Mouse (Mus musculus): ENCODE data around the gene Etnk1. TPM values are rescaled to one million over a fixed set of nuclear protein-coding genes. Genes with fewer than 3 reads are reported as not detected.
"Not testable (repeated sequence)": the region's sequence is repeated elsewhere in the genome, so short reads cannot be mapped to it uniquely, and the experiment has no call there.

The Etnk1 gene
- total RNA-seq, 2 experiments from 2014 or later, result 161 to 170 TPM

- no peak for DNase-seq (ENCODE audit: low spot score in 2 of 2)
- intact Hi-C loops (cut with DNase I), result no loop called here
These were observed 22.0 kb upstream of the Etnk1 start for GRCm38 (mm10) chr6:143145051-143145450.

GRCm38 (mm10) chr6:143146756-143147155, 20.3 kb upstream of the Etnk1 start:
- DNase-seq (ENCODE audit: low spot score in 2 of 2), result no peak
- intact Hi-C loops (cut with DNase I), result no loop called here

- DNase-seq (ENCODE audit: low spot score in 2 of 2), result no peak
- intact Hi-C loops (cut with DNase I), result no loop called here
These were observed 18.2 kb upstream of the Etnk1 start for GRCm38 (mm10) chr6:143148868-143149267.

DNA sequence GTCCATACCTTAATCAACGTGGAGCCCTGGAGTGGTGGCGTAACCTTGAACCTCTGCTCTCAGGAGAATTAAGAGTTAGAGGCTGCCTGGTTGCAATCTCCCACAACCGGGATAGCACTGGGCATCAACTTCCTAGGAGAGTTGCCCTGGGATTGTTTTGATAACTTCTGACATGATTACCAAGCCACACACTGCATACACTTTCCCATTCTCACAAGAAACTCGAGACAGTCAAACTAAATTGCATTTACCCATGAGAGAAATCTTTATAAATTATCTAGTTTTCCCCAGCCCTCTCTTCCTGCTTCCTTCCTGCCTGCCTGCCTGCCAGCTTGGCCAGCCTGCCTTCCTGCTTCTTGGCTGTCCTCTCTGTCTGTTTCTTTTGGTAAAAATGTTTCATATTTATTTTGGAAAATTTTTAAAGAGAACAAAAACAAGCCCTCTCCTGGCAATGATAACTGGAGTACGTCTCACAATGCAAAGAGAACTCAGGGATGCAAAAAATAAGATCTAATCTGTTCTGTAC, 17.2 kb upstream of the Etnk1 start:
- intact Hi-C loops (cut with DNase I), result no loop called here
- DNase-seq (ENCODE audit: low spot score in 2 of 2), result no peak

DNA sequence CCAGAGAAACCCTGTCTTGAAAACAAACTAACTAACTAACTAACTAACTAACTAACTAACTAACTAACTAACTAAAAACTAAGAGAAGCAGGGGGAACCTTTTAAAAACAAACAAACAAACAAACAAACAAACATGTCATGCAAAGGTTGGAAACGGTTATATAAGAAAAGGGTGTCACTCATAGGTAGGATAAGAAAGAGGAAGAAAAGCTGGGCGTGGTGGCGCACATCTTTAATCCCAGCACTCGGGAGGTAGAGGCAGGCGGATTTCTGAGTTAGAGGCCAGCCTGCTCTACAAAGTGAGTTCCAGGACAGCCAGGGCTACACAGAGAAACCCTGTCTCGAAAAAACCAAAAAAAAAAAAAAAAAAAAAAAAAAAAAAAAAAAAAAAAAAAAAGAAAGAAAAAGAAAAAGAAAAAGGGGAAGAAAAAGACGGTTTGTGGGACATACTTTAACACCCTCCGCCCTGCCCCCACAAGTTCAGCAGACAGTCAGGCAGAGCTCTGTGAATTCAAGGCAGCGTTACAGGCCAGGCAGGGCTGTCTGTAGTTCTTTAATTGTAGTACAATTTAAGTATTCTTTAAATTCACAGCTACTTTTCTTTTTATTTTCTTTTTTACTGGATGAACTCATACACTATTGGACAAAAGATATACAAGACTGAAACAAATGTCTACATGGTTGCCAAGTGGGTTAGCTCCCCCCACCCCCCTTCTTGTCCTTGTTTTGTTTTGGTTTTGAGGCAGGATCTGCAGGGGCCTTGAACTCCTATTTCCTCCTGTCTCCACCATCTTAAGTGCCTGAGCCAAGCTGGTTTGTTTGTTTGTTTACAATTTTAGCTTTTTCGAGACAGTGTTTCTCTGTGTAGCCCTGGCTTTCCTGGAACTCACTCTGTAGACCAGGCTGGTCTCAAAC, 15.7 kb upstream of the Etnk1 start:
- DNase-seq (ENCODE audit: low spot score in 2 of 2), result not testable (repeated sequence)

DNA sequence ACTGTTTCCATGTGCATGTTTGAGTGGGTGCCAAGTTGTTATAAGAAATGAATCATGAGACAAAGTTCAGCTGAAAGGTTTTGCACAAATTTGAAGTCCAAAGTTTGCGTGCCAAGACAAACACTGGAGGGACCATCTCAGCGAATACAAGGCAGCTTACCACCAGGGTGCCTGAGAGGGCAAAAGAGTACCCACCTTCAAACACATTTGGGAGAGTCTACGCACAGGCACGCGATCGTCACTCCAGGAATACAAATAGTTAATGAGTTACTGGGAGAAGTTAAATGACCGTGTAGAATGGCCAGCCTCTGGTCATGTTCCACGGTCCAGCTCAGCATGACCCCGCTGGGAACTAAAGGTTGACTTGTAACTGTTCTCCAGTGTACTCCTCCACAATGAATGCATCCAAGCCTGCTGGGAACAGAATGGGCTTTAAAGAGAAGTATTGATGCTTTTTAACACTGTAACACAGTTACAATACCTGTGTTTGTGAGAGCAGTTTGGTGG, 14.6 kb upstream of the Etnk1 start:
- intact Hi-C loops (cut with DNase I), result no loop called here
- no peak for DNase-seq (ENCODE audit: low spot score in 2 of 2)

More for the DNA sequence above, 15.7 kb upstream of the Etnk1 start:
- intact Hi-C loops (cut with DNase I), result not testable (repeated sequence)

DNA sequence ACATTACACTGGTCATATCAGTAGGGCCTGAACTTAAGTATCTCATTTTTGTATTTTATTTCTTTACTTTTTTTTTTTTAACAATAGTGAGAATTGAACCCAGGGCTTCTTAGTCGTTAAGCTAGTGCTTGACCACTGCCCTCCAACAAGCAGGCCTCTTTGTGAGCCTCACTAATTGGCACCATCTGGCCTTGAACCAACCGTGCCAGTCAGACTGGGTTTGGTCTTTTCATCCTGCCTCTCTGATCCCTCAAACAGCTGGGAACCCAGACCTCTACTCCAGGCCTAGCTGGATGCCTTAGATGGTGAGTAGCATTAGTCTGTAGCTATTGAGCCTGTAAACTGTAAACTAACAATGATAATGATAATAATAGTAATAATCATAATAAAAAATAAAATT, 13.9 kb upstream of the Etnk1 start:
- intact Hi-C loops (cut with DNase I), result no loop called here
- no peak for DNase-seq (ENCODE audit: low spot score in 2 of 2)

DNA sequence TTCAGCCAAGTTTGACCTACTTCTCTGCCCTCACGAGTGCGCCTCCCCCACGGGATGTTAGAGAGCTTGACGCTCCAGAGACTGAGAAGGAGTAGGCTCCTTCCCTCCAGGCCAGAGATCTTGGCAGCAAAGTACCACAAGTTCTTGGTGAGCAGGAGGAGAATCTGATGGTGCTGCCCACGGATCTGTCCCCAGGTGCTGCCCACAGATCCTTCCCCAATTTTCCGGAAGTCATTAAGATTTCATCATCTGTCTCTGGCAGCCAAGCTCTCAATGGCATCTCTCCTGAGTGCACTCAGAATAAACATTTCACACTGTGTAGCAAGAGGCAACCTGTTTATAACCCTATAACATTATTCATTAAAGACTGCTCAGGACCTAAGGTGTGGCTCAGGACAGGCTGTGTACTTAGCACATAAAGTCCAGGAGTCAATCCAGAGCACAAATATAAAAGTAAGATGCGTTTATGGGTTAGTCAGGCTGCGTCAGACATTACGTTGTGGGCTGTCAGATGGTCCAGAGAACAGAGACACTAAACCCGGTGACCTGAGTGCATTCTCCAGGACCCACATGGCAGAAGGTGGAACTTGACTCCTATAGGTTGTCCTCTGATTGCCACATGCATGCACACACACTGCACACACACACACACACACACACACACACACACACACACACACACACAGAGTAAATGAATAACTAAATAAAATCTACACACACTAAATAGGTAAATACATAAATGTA, 13.1 kb upstream of the Etnk1 start:
- DNase-seq (ENCODE audit: low spot score in 2 of 2), result no peak
- intact Hi-C loops (cut with DNase I), result no loop called here

DNA sequence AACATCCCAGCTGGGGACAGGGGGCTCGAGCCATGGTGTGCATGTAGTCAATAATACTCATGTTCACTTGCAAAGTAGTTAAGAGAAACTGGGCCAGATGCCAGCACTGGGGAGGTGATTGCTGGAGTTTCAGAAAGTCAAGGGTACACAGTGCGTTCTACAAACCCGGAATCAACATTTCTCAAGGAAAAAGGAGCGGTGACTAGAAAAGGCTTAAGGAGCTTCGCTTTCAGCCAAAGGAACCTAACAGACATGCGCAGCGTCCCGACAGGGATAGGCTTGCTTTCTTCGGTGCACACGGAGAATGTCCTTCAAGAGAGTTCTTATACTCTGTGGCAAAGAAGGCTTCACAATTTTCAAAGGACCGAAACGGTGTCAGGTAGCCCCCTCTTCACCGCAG, 12.1 kb upstream of the Etnk1 start:
- intact Hi-C loops (cut with DNase I), result no loop called here
- no peak for DNase-seq (ENCODE audit: low spot score in 2 of 2)

GRCm38 (mm10) chr6:143155996-143156395, 11.0 kb upstream of the Etnk1 start:
- DNase-seq (ENCODE audit: low spot score in 2 of 2), result no peak
- intact Hi-C loops (cut with DNase I), result no loop called here

- no peak for DNase-seq (ENCODE audit: low spot score in 2 of 2)
- intact Hi-C loops (cut with DNase I), result no loop called here
These were observed 10.3 kb upstream of the Etnk1 start for GRCm38 (mm10) chr6:143156684-143157083.

DNA sequence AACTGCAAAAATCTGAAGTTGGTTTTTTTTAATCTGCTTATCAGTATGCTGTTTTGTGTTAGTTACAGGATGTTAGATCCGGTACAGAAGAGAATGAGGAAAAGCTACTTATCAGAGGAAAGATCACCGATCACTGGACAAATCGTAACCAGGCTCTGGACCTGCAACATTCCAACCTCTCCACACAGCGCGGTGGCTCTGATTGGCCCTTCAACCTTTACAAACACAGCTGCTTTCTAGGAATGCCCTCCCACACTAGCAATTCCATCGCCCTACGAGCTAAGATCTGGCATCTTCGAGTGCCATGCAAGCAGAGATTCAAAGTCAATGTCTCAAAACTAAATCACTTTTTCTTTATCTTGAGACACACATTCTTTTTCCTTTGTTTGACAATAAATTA, 9.6 kb upstream of the Etnk1 start:
- intact Hi-C loops (cut with DNase I), result no loop called here

GRCm38 (mm10) chr6:143160572-143161231, 6.3 kb upstream of the Etnk1 start:
- no peak for DNase-seq (ENCODE audit: low spot score in 2 of 2)
- intact Hi-C loops (cut with DNase I), result no loop called here

More for the DNA sequence above, 9.6 kb upstream of the Etnk1 start:
- no peak for DNase-seq (ENCODE audit: low spot score in 2 of 2)

- DNase-seq (ENCODE audit: low spot score in 2 of 2), result no peak
- intact Hi-C loops (cut with DNase I), result no loop called here
These were observed 4.7 kb upstream of the Etnk1 start for GRCm38 (mm10) chr6:143162161-143162877.

DNA sequence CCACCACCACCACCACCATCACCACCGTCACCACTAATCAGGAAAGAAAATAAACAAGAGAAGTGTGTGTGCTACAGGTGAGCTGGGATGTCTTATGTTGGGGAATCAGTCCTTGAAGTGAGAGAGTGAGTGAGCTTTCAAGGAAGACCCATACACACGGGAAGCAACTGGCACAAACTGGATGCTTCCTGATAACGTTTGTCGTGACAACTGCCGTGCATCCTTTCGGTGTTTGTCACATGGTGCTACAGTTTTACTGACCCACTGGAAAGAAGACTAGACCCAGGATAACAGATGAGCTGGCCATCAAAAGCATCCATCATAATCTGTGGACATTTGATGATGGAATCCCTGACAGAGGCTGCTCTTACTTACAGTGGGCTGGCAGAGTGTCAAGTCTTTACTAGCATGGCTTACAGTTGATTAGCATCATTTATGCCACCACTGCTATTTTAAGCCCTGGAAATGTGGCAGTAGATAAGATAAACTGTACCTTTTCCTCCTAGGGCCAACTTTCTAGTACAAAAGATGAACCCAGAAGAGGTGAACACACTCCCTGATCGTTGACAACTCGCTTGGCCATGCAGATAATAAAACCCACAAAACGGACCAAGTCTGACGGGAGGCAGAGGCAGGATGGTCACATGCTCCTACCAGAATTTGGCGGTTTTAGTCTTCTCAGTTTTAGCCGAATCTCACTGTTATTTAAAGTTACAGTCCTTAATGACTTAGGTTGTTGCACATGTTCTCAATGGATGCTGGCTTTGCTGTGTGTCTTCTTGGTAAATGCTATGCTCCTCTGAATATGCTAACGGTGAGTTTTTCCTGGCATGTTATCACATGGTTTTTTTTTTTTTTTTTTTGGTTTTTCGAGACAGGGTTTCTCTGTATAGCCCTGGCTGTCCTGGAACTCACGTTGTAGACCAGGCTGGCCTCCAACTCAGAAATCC, 2.8 kb upstream of the Etnk1 start:
- no peak for DNase-seq (ENCODE audit: low spot score in 2 of 2)
- intact Hi-C loops (cut with DNase I), result no loop called here

DNA sequence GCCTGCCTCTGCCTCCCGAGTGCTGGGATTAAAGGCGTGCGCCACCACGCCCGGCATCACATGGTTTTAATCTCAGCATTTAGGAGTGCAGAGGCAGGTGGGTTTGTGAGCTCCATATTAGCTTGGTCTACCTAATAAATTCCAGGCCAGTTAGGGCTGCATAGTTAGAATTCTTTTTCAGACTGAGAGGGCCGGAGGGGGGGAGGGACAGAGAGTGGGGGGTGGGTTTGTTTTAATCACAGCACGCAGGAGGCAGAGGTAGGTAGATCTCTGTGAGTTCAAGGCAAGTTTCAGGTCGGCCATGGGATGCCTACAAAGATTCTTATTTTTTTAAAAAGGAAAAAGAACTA, 2.1 kb upstream of the Etnk1 start:
- intact Hi-C loops (cut with DNase I), result loop anchor here (5.0 kb wide), 1 partner anchor 68 kb away; no protein-coding TSS in a partner anchor
- no peak for DNase-seq (ENCODE audit: low spot score in 2 of 2)

DNA sequence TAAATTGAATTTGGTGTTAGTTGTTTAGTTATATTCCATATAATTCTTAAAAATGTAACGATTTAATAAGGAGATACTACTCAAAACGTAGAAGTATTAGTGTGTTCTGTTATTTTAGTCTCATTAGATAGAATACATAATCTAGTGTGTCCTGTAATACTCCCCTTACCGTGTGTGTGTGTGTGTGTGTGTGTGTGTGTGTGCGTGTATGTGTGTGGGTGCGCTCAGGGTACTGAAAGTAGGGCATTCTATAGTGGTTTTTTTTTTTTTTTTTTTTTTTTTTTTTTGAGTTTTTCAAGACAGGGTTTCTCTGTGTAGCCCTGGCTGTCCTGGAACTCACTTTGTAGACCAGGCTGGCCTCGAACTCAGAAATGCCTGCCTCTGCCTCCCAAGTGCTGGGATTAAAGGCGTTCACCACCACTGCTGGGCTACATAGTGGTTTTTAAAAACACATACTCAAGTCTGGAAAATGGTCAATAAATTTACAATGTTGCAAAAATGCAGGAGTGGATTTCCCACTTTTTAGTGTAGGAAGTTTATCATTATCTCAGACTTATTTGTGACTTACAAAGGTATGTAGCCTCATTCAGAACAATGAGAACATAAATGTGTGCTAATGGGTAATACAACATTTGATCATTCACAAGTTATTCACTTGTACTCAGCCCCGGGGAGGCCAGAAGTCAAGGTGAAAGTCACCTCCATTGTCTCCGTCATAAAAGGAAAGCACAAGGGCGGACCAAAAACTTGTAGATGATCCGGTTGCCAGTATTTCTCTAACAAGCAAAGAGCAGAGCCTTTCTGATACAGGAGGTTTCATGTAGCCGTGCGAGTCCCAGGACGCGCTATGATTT, 1.4 kb upstream of the Etnk1 start:
- no peak for DNase-seq (ENCODE audit: low spot score in 2 of 2)
- intact Hi-C loops (cut with DNase I), result loop anchor here (5.0 kb wide), 1 partner anchor 68 kb away; no protein-coding TSS in a partner anchor
